Mouse (Mus musculus) thymus, postnatal 25 days (tissue): ENCODE results near the gene Fbxw11.
"Not testable (repeated sequence)": the region's sequence is repeated elsewhere in the genome, so short reads cannot be mapped to it uniquely, and the experiment has no call there.

Experiments
- DNase-seq: peaks from one replicate; pipeline ENCODE4 v3.0.0; 2022

The Fbxw11 gene

GRCm38 (mm10) chr11:32714896-32715295 is 72.4 kb downstream of the Fbxw11 start:
- no peak for DNase-seq

GRCm38 (mm10) chr11:32715495-32715894 is 73.0 kb downstream of the Fbxw11 start:
- no peak for DNase-seq

GRCm38 (mm10) chr11:32715970-32716369 is 73.4 kb downstream of the Fbxw11 start:
- no peak for DNase-seq

- DNase-seq: no peak
Measured at GRCm38 (mm10) chr11:32716876-32717275, 74.4 kb downstream of the Fbxw11 start.

GRCm38 (mm10) chr11:32717711-32718110 is 75.2 kb downstream of the Fbxw11 start:
- DNase-seq: not testable (repeated sequence)

GRCm38 (mm10) chr11:32718371-32718770 is 75.8 kb downstream of the Fbxw11 start:
- no peak for DNase-seq

- no peak for DNase-seq
Measured at GRCm38 (mm10) chr11:32718979-32719378, 76.5 kb downstream of the Fbxw11 start.

GRCm38 (mm10) chr11:32722653-32723052 is 80.1 kb downstream of the Fbxw11 start:
- DNase-seq: no peak

GRCm38 (mm10) chr11:32723287-32723686 is 80.8 kb downstream of the Fbxw11 start:
- no peak for DNase-seq

GRCm38 (mm10) chr11:32725171-32725570 is 82.6 kb downstream of the Fbxw11 start:
- DNase-seq: no peak

GRCm38 (mm10) chr11:32732467-32732866 is 89.9 kb downstream of the Fbxw11 start:
- no peak for DNase-seq

GRCm38 (mm10) chr11:32733195-32733594 is 90.7 kb downstream of the Fbxw11 start:
- DNase-seq: no peak

GRCm38 (mm10) chr11:32736371-32736770 is 93.8 kb downstream of the Fbxw11 start:
- no peak for DNase-seq

GRCm38 (mm10) chr11:32737729-32738128 is 95.2 kb downstream of the Fbxw11 start:
- no peak for DNase-seq

GRCm38 (mm10) chr11:32743891-32744290 is 101.4 kb downstream of the Fbxw11 start:
- DNase-seq: no peak

- no peak for DNase-seq
Measured at GRCm38 (mm10) chr11:32744463-32744862, 101.9 kb downstream of the Fbxw11 start.

GRCm38 (mm10) chr11:32745466-32745865 is 102.9 kb downstream of the Fbxw11 start:
- DNase-seq: no peak

- no peak for DNase-seq
Measured at GRCm38 (mm10) chr11:32746036-32746435, 103.5 kb downstream of the Fbxw11 start.

GRCm38 (mm10) chr11:32746475-32746874 is 104.0 kb downstream of the Fbxw11 start:
- DNase-seq: no peak

- no peak for DNase-seq
Measured at GRCm38 (mm10) chr11:32748800-32749199, 106.3 kb downstream of the Fbxw11 start.

GRCm38 (mm10) chr11:32751863-32752594 is 109.5 kb downstream of the Fbxw11 start:
- DNase-seq: no peak

GRCm38 (mm10) chr11:32752595-32752885 is 110.0 kb downstream of the Fbxw11 start:
- DNase-seq: no peak

GRCm38 (mm10) chr11:32753358-32753757 is 110.8 kb downstream of the Fbxw11 start:
- DNase-seq: no peak

GRCm38 (mm10) chr11:32762773-32763172 is 120.2 kb downstream of the Fbxw11 start:
- no peak for DNase-seq

GRCm38 (mm10) chr11:32767496-32768230 is 125.1 kb downstream of the Fbxw11 start:
- no peak for DNase-seq
